Mouse (Mus musculus) cerebellum, adult 2 months (tissue): ENCODE data around the gene Il9r.

Source experiments
- CTCF ChIP-seq: fragments of 200-500 bp; IDR thresholded peaks from 2 replicates; pipeline ENCODE4 v1.5.1; 2011; ENCODE audit warnings: low read depth, mild to moderate bottlenecking, control low read depth, low read length, moderate library complexity, borderline replicate concordance; ENCODE audit not compliant: insufficient read depth
- POLR2A ChIP-seq: fragments of 200-500 bp; IDR thresholded peaks from 2 replicates; pipeline ENCODE4 v1.6.1; 2011; ENCODE audit warnings: low read length, control low read depth, borderline replicate concordance; ENCODE audit not compliant: insufficient read depth

- TF ChIP-seq CTCF (no peak), POLR2A (no peak)
These were observed 2.0 kb upstream of the Il9r start for GRCm38 (mm10) chr11:32201922-32202685.
